Mouse (Mus musculus): ENCODE results near the gene Cacng7.

The Cacng7 gene

DNA sequence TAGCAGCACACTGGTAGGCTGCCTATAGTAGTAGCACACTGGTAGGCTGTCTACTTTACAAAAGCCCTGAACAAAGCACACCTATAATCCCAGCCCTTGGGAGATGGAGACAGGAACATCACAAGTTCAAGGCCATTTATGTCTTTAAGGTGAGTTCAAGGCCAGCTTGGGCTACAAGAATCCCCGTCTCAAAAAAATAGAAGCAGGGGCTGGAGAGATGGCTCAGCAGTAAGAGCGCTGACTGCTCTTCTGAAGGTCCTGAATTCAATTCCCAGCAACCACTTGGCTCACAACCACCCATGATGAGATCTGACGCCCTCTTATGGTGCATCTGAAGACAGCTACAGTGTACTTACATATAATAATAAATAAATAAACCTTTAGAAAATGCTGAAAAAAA, 12.5 kb downstream of the Cacng7 start:
- in situ Hi-C loops (cut with MboI, MseI): loop anchor here (5.0 to 10.0 kb wide), 2 partner anchors 157 to 240 kb away; partner anchors contain the start of gene Tarm1

DNA sequence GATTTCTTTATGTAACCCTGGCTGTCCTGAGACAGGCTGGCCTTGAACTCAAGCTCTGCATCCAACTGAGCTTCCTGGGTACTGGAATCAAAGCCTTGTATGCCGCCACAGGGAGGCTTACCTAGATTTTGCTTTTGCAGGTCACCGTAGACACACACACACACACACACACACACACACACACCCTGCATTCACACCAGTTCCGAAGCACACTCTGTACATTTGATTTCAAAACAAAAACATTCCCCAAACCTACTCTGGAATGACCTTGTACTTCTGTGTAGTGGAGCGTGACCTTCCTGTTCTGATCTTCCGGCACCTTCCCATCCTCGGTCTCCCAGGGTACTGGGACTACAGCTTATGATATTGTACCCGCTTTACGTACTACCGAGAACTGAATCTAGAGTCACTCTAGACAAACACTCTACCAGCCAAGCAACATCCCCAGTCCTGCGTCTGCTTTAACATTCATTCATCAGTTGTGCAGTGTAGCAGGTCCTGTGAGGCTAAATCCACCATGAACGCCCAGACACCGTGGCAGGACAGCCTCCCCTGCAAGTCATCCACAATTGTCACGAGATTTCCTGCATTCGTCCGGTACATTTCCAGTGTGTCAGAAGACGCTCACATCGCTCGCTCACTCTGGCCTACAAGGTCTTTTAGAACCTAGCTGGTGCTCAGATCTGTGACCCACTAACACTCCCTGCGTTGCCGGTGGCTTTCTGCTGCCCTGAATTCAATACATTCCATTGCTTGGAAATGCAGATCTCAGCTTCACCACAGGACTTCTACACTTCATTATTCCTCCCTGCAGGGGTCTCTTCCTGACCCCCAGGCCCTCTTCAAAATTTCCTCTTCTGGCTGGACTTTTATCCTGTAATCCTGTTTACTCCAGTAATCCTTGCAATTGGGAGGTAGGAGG, 14.9 kb downstream of the Cacng7 start:
- in situ Hi-C loops (cut with MboI, MseI): loop anchor here (5.0 to 10.0 kb wide), 2 partner anchors 155 to 237 kb away; partner anchors contain the start of gene Tarm1

DNA sequence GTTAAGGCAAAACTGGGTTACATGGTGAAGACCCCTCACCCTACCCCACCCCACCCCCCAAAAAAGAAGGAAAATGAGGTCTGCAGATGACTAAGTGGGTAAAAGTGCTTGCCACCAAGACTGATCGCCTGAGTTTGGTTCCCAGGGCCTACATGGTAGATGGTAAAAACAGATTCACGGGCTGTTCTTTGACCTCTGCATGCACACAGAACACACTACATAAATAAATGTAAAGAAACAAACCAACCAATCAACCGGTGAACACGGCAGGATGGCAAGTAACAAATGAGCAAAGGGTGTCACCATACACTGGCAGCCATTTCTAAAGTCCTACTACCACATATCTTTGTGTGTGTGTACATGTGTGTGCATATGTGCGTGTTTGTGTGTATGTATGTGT, 15.6 kb downstream of the Cacng7 start:
- in situ Hi-C loops (cut with MboI, MseI): loop anchor here (5.0 to 10.0 kb wide), 2 partner anchors 154 to 236 kb away; partner anchors contain the start of gene Tarm1

DNA sequence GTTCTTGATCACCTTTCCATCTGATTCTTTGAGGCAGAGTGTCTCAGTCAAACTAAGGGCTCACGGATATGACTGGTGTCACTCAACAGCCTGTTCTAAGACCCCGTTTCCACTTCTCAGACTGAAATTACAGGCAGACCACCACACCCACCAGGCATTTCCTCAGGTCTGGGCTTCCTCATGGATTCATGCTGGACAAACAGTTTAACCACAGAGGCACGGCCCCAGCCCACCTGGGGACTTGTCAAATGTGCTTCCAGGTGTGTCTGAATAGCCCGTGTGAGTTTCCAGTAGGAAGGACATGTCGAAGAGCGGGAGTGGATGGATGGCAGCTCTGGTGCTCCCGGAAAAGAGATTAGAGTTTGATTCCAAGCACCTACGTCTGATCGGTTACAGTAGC, 17.0 kb downstream of the Cacng7 start:
- in situ Hi-C loops (cut with MboI, MseI): loop anchor here (5.0 to 10.0 kb wide), 2 partner anchors 153 to 235 kb away; partner anchors contain the start of gene Tarm1

DNA sequence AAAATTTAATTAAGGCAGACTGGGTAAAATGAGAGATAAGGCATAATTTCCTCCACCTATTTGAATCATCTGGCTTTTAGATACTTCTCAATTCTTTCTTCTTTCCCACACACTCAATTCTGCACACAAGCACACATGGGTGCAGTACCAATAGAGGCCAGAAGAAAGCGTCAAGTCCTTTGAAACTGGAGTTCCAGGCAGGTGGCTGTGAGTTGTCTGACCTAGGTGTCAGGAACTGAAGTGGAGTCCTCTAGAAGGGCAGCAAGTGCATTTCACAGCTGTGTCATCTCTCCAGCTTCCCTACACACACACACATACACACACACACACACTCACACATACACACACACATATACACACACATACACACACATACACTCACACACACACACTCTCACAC, 18.8 kb downstream of the Cacng7 start:
- in situ Hi-C loops (cut with MboI, MseI): no loop called here

DNA sequence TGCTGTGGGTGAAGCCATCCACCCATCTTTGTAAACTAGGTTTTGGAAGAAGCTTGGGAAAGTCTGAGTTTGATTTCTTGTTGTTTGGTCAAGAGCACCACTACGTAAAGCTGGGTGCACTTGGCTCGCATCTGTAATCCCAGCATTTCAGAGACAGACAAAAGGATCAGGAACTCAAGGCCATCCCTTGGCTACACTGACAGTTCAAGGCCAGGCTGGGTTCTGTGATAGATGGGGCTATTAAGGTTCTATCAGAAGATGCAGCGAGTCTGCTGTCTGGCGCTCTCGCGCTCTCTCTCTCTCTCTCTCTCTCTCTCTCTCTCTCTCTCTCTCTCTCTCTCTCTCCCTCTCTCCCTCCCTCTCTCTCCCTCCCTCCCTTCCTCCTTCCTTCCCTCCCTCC, 22.1 kb downstream of the Cacng7 start:
- in situ Hi-C loops (cut with MboI, MseI): no loop called here

GRCm38 (mm10) chr7:3360678-3361077, 27.9 kb downstream of the Cacng7 start:
- in situ Hi-C loops (cut with MboI, MseI): no loop called here

- in situ Hi-C loops (cut with MboI, MseI): no loop called here
Measured at GRCm38 (mm10) chr7:3365547-3366279, 33.0 kb downstream of the Cacng7 start.

- in situ Hi-C loops (cut with MboI, MseI): no loop called here
Measured at GRCm38 (mm10) chr7:3366705-3367516, 34.2 kb downstream of the Cacng7 start.

- in situ Hi-C loops (cut with MboI, MseI): no loop called here
Measured at GRCm38 (mm10) chr7:3367569-3367968, 34.8 kb downstream of the Cacng7 start.

DNA sequence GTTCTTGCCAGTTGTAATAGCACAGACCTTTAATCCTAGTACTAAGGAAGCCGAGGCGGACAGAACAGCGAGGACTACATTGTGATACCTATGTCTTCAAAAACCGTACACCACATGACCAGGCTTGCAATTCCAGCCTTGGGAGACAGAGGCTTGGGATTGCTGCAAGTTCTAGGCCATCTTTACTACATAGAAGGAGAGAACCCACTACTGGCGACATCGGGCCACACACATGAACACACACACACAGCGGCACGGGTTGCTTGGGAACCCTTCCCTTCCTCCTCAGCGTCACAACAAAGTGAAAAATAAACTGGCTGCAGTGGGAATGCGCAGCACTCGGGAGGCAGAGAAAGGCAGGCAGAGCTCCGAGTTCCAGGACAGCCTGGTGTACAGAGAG, 35.6 kb downstream of the Cacng7 start:
- in situ Hi-C loops (cut with MboI, MseI): no loop called here

GRCm38 (mm10) chr7:3369189-3369588, 36.4 kb downstream of the Cacng7 start:
- in situ Hi-C loops (cut with MboI, MseI): no loop called here

DNA sequence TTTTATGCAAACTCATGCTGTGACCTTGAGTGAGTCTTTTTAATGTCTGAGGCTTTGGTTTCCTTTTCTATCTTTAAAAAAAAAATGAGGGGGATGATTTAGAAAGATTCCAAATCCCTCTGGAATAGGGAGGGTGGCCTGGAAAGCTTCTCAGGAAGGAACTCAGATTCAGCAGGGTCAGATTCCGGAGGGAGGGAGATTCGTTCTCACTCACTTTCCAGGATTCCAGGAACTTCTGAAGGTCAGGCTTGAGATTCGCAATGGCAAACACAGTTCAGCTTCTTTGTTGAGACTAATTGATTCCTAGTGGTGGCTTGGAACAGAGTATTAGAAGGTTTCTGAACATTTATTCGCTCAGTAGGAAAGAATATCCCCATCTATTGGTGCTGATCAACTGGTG, 37.7 kb downstream of the Cacng7 start:
- in situ Hi-C loops (cut with MboI, MseI): no loop called here

DNA sequence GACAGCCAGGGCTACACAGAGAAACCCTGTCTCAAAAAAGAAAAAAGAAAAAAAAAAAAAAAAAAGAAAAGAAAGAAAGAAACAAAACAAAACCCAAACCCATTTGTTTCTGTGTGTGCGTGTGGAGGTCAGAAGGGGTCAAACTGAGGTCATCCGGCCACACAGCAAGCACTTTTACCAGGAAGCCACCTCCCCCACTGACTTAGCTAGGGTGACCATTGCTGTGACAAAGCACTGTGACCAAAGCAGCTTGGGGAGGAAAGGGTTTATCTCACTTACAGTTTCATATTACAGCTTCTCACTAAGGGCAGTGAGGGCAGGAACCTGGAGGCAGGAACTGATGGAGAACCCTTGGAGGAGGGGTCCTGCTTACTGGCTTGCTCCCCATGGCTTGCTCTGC, 39.6 kb downstream of the Cacng7 start:
- in situ Hi-C loops (cut with MboI, MseI): no loop called here

DNA sequence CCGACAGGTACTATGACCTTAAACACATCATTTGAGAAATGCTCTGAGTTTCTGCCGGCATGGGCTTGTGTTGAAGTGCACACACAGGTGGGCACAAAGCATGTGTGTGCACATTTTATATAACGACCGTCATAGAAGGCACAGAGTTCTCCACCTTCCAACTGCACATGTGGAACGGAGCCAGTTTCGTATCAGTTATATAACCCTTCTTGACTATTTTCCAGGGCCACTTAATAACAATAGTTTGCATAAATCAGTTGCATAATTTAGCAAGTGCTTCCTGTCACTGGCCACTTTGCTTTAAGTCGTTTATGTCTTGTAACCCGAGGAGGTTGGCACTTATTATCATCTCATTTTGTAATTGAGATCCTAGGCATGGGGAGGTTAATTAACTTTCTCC, 41.0 kb downstream of the Cacng7 start:
- in situ Hi-C loops (cut with MboI, MseI): no loop called here

DNA sequence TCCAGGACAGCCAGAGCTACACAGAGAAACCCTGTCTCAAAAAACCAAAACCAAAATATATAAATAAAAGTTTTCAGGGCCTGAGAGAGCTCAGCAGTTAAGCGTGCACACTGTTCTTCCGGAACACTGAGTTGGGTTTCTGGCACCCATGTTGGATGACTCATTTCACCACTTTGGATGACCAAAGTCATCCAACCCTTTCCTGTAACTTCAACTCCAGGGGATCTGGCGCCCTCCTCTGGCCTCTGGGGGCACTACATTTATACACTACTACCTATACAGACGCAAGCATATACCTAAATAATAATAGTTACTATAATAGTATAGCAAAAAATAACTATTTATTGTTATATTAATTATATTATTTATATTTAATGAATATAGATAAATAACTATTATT, 44.1 kb downstream of the Cacng7 start:
- in situ Hi-C loops (cut with MboI, MseI): no loop called here

DNA sequence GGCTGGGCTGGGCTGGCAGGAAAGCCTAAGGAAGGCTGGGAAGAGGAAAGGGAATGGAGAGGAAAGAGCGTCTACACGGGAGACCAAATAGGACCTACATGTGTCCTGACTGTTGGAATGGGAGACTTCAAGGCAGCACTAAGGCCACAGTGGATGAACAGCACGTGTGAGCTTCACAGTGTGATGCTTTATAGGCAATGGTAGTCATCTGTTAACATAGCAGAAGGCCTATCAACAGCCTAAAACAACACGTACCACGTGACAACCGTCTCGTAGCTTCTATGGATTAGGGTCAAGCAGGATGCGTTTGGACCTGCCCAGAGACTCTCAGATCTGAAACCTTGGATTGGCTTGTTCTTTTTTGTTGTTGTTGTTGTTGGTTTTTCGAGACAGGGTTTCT, 49.4 kb downstream of the Cacng7 start:
- in situ Hi-C loops (cut with MboI, MseI): loop anchor here (5.0 kb wide), 2 partner anchors 50 to 60 kb away; partner anchors contain the start of gene Cacng7

DNA sequence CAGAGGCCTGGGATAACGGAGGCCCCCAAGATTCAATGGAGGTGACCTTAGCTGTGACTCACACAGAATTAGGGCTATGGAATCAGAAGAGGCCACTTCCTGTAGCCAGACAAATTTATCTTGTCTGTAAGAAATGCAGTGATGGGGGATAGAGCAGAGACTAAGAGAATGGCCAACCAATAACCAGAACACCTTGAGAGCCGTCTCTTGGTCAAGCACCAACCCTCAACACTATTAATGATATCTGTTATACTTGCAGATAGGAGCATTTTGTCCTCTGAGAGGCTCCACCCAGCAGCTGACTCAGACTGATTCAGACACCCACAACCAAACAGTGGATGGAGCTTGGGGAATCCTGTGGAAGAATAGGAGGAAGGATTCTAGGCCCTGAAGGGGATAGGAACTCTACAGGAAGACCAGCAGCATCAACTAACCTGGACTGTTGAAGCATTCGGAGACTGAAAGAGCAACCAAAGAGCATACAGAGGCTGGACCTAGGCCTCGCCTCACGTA, 52.1 kb downstream of the Cacng7 start:
- in situ Hi-C loops (cut with MboI, MseI): loop anchor here (5.0 kb wide), 2 partner anchors 53 to 57 kb away; partner anchors contain the start of gene Cacng7

DNA sequence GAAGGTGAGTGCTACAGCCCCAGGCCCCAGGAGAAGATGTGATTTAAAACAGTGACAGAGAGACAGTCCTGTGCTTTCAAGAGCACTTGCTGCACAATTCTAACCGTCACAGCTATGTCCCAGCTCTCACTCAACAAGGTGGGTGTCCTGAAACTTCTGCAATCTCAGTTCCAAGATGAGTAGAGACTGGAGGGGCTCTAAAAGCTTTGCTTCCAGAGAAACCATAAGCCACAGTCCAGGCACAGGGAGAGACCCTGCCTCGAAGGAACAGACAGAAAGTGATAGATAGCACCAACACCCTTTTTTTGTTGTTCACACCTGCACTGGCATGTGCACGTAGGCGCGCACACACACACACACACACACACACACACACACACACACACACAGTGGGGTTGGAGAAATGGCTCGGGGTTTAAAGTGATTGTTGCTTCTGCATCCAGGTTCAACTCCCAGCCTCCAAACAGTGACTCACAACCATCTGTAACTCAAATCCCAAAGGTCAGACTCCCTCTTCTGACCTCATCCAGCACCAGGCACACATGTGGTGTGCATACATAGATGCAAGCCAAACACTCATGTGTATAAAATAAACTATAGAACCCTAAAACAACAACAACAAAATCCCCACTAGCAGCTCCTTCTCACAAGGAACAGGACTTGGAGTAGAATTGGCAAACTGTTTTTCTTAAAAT, 53.4 kb downstream of the Cacng7 start:
- in situ Hi-C loops (cut with MboI, MseI): no loop called here

DNA sequence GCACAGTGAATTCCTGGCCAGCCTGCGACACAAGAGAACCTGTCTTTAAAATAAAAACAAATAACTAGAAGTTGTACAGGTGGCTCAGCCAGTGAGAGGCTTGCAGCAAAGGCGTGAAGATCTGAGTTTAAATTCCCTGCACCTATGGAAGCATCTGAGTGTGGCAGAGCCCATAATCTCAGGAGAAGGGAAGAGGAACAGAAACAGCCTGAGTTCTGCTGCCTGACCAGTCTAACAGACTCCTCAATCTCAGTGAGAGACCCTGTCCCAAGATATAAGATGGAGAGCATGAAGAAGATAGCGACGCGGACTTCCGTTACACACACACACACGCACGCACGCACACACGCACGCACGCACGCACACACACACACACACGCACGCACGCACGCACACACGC, 55.0 kb downstream of the Cacng7 start:
- in situ Hi-C loops (cut with MboI, MseI): no loop called here

GRCm38 (mm10) chr7:3388885-3389284, 56.1 kb downstream of the Cacng7 start:
- in situ Hi-C loops (cut with MboI, MseI): no loop called here

Data from regulatory T cell (primary cell).